Mouse (Mus musculus) c-Kit-positive CD71-positive TER-119-negative erythroid progenitor cells, embryonic 14.5 days (primary cell): ENCODE results near the gene Wfdc13.

ENCODE experiments used
- DNase-seq: peaks from one replicate; pipeline ENCODE4 v3.0.0-alpha.2; 2013; ENCODE audit warnings: low read depth

Gene Wfdc13

DNA sequence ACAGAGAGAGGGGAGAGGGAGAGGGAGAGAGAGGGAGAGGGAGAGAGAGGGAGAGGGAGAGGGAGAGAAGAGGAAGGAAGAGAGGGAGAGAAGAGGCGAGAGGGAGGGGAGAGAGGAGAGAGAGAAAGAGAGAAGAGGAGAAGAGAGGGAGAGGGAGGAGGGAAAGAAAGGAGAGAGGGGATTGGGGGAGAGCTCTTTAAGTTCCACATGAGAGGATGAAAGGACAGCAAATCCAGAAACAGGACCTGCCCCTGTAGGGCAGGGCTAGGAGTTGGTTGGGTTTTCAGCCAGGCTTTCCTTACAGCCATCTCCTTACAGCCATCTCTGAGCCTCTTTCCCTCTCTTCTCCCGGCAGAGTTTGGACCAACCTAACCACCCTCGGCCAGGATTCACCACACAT, at the start of gene Wfdc13:
Gene Wfdc13, plus strand, starts transcription at position 301 of the 400 bp plus-strand sequence.
- DNase-seq: no peak

DNA sequence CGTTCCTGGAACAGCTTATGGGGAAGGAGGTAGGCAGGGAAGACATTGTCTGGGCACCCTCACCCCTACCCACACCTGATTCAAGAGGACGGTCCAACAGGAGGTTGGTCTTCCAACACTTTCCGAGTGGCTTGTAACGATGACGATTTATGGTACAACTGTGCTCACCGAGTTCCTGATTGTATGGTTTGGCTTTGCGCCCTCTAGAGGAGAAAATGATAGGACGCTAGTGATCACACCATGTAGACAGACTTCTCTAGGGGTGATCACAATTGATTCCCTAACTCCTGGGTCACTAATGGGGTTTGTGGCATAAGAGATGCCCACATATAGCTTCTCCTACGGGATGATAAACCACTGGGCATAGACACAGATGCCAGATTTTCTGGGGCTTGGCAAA, 49.6 kb upstream of the Wfdc13 start:
- DNase-seq: no peak

DNA sequence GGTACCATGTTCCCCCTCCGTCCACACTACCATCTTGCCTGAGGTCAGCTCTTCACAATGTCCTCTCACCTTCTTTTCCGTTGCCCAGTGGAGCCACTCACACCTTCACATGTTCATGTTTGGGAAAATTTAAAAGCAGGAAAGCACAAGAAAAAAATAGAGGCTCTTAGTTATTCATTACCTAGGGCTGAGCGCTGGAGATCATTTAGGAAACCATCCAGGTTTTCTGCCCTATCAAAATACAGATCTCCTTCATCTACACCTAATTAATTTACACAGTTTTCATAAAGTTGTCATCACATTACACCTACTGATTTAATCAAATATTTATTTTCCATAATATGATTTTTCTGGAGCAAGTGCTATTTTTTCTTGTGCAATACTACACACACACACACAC, 46.2 kb upstream of the Wfdc13 start, which contains the start of gene Wfdc16:
Gene Wfdc16, minus strand, starts transcription at position 101 of the 400 bp plus-strand sequence.
- no peak for DNase-seq

DNA sequence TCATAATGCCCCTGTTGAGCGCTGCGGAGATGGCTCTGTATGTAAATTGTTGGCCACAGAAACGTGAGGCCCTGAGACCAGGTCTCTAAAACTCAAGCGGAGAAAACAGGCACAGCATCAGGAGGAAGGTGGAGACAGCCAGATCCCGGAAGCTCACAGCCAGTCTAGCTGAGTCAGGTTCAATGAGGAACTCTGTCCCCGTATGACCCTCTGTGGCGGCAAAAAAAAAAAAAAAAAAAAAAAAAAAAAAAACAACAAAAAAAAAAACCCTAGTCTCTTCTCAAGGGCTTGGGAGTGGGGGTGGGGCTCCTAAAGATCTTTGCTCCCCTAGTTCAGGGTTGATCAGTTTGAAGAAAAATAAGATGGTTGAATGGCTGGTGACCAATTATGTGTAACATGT, 43.8 kb upstream of the Wfdc13 start:
- no peak for DNase-seq

DNA sequence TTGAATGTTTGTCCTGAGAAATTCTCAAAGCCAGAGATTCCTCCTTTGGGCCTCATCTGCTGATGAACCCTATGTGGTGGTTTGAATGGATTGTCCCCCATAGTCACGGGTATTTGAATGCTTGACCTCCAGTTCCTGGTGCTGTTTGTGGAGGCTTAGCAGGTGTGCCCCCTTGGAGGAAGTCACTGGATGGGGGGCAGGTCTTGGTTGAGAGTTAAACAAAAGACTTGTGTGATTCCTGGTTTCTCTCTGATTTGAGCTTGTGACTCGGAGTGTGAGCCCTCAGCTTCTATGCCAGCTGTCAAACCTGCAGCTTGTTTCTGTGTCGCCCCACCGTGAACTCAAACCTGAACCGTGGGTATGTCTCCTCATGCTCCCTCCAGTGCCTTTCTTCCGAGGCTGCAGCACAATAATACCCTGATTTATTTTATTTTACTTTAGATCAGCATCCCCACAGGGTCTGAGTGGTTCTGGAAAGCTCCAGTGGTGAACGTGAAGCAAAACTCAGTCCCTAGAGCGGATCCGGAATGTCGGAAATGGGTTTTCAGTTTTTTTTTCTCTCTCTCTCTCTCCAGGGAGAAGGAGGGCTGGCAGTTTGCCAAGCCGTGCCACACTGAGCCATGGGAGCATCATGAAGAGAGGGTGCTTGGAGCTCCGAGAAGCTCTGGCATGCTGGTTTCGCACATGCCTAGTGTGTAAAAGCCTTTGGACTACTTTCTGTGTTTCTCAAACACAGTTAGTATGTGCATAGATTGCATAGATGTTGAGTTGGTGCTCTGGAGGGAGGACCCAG, 42.8 kb upstream of the Wfdc13 start:
- no peak for DNase-seq

DNA sequence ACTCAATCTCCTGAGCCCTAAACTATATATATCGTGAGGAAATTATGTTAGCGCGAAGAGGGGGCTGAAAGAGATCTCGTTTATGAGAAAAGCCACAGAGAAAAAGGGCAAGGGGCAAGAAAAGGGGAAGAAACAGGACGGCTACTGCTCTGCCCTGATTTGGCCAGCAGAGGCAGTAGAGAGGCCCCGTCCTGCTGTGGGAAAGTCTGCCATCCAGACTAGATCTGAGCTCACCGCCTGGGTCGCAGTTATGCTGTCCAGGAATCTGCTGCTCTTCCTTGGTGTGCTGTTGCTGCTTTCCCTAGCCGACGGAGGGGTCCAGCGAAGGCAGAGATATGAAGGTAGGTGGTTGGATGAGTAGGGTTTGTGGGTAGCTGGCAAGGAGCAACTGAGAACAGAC, 29.0 kb upstream of the Wfdc13 start, which contains the start of gene Wfdc10:
Gene Wfdc10, plus strand, starts transcription at position 189 of the 400 bp plus-strand sequence.
- DNase-seq: no peak

DNA sequence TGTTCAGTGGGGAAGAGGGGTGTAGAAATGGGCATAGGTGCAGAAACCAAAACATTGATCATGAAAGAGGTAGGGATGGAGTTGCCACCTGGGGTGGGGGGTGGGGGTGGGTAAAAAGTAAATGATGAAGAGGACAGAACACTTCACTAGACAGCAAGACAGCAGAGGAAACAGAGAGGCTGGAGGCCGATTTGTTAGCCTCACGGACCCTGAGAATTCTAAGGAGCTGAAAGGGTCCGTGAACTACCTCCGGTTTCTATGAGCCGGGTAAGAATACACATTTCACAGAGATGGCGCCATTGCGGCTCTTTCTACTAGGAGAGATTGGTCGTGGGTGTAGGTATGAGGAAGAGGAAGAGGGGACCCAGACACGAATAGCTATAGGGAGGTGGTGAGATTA, 28.4 kb upstream of the Wfdc13 start, which contains the start of gene Wfdc9:
Gene Wfdc9, minus strand, starts transcription at position 101 of the 400 bp plus-strand sequence.
- no peak for DNase-seq

DNA sequence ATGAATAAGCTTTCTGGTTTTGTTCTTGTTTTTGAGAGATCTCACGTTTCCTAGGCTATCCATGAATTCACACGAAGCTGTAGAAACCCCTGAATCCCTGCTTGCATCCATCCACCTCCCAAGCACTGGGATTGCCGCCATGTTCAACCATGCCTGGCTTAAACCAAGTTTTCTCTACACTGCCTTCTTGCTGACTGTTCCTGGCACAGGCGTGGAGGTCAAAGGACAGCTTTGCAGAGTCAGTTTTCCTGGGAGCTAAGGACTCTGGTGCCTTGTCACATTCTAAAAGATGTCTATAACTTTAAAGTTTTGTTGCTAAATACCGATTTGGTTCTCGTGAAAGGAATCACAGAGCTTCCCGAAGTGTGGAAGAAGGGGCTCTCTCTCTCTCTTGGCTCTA, 20.1 kb upstream of the Wfdc13 start:
- no peak for DNase-seq

DNA sequence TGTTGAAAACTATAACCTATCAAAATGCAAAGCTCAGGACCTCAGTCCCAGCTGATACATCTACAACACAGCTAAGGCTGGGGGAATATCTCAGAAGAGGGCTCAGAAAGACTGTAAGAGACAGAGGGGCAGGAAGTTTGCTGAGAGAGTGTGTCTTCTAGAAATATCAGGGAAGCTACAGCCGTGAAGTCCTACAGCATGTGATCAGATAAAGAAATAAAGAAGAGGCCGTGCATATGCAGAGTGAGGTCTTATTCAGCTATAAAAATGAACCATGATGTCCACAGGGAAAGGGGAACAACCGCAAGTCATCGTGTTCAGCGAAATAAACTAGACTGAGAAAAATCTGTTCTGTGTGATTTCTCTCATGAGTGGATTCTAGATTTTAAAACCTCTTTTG, 14.6 kb upstream of the Wfdc13 start:
- no peak for DNase-seq

DNA sequence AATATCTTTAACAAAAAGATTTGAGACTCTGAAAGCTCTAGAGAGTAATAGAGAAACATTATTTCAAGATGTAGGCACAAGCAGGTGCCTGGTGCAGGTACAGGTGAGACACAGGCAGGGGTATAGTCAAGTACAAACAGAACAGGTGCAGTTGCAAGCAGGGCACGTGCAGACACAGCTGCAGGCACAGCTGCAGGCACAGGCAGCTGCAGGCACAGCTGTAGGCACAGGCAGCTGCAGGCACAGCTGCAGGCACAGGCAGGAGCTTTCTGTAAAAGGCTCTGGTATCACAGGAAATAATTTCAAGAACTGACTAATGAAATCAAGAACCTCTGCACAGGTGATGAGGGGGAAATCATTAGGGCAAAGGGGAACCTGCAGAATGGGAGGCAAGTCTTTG, 14.0 kb upstream of the Wfdc13 start:
- no peak for DNase-seq

DNA sequence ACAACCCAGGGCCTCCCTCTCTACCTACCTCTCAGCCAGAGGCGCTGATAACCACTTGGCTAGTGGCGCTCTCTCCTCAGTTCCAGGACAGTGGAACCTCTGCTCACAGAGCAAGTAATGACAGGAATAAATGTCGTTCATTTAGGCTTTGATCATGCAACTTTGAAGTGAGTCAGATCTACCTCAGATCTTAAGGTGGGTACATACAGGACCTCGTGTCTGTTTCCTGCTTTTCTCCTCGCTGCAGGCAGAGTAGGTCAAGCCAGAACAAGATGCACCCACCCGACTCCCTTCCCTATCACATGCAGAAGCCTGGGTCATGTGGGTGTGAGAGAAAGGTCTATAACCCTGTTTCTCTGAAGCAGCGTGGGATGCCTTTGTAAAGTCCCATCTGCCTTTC, 10.9 kb upstream of the Wfdc13 start, which contains the start of gene Wfdc11:
Gene Wfdc11, minus strand, starts transcription at position 101 of the 400 bp plus-strand sequence.
- DNase-seq: no peak

DNA sequence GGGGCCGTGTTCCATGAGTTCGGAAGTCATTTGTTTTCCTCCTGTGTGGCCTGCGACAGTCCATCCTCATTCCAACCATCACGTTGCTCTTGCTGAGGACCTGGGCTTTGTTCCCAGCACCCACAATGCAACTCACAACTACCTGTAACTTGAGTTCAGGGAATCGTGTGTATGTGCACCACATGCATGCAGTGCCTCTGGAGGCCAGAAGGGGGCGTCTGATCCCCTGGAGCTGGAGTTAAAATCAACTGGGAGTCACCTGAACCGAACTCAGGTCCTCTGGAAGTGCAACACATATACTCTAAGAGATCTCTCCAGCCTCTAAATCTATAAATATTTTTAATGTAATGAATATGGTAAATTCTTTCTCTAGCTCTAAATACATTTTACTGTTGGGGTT, 8.8 kb upstream of the Wfdc13 start:
- no peak for DNase-seq

DNA sequence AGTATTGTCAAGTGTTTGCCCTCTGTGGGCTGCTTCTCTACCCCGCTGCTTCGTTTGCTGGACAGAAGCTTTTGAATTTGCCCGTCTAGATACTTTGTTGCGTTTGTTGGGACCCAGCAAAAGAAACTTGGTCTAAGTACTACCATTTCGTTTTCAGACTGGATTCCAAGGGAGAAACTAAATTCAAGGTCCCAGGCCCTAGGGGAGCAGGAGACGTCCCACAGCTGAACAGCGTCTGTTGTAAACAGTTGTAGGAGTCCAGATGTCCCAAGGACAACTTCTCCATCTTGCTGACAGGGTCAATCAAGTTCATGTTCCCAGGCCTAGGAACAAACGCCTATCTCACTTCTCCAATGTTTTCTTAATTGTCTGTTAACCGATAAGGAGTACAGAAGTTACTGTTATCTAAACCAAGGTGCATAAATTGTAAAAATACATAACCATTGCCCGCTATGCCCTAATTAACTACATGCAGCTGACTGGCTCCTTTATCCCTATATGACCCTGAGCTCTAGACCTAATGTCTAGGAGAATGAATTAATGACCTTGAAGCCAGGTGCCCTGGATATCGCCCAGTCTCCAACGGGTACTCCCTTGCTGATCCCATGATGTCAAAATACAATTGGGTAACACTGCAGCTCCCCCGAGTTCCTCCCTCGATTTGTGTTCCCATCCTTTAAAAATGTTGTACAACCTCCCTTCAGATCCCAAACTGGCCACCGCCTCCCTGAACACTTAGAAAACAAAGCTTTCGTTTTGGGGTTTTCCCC, 7.8 kb upstream of the Wfdc13 start:
- DNase-seq: no peak

DNA sequence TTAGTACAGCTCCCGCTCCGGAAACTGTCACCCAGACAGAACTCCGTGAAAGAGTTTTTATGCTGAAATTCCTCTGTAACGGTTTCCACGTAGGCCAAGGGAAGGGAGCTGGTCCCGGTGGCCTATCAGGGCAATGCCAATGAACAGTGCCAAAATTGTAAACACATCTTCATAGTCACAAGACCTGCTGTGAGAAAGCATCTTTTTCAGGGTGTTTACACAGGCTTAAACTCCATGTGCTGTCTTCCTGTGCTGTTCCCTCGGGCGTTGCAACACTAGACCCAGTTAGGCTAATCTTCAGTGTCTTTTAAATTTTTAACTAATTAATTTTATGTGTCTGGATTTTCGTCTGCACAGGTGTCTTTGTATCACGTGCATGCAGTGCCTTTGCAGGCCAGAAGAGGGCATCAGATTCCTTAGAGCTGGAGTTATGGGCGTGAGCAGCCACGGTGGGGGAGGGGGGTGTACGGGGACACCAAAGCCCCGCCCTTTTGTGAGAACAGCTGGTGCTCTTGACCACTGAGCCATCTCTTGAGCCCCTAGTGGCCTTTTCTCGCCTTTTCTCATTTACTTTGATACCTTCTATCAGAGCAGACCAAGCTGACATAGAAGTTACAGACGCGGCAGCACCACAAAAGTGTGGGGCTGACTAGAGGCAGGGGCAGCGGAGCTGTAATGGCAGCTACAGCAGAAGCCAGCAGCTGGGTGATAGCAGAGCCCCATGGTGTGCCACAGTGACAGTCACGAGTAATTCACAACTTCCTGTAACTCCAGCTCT, 5.9 kb upstream of the Wfdc13 start:
- peak; percentile 32 for DNase-seq

DNA sequence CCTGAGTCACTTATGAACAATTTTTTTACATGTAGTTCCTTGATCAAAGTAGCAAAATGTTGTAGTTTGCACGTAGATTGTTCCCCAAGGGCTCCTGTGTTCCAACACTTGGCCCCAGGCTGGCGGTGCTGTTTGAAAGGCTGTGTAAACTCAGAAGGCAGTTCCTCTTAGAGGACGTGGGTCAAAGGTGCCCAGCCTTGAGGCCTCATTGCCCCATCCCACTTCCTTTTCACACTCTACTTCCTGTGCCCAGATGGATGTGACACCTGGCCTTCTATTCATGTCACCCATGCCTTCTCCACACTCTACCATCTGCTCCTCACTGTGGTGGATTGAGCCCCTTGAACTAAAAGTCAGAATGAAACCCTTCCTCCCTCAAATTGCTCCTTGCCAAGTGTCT, 5.0 kb upstream of the Wfdc13 start:
- no peak for DNase-seq

DNA sequence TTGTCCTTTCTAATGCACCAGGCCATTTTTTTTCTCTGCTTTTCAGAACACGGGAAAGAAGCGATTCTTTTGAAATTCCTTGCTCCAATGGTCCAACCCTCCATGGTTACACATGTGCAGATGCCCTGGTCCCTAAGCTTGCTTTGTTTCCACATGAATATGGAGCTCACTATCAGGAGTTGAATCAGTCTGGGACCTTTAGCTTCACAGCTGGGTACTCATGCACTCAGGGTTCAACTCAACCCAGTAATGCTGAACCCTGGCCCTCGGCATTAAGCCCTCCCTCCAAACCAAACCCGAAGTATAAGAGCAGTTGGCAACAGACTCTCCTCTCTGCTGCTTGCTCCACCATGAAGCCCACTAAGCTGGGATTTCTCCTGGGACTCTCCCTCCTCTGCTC, 13.3 kb downstream of the Wfdc13 start, which contains the start of gene Spint4:
Gene Spint4, plus strand, starts transcription at position 301 of the 400 bp plus-strand sequence.
- no peak for DNase-seq

DNA sequence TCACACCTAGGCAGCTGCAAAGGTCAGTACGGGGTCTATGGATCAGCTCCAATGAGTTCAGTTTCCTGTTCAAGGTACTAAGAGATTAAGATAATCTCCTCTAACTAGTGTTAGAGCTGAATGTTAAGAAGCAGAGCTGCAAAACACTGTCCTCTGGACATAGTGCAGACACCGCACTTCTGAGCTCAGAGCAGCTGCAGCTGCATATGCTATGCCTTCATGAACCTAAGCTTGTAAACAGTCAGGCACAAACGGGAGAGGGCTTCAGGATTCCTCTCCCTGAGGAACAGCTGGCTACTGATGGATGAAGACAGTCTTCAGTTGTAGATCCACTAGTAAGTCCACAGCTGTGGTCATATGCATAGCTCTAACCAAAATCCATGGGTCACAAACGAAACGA, 16.1 kb downstream of the Wfdc13 start:
- no peak for DNase-seq

DNA sequence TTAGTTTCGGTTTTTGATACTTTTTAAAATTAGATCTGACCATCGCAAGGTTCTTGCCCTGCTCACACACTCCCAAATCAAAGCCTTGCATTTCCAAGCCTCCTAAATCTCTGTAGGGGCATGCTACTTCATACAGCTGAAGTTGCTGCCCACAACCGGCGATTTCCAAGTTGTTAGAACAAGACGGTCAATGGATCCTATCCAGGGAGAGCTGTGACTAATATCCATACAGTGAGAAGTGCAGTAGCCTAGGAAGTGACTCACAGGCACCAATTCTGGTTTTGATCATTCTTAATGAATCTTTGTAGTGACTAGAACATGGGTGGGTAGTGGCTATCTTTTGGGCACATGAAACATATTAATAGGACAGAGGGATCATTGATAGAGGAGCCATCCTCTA, 16.9 kb downstream of the Wfdc13 start:
- no peak for DNase-seq

DNA sequence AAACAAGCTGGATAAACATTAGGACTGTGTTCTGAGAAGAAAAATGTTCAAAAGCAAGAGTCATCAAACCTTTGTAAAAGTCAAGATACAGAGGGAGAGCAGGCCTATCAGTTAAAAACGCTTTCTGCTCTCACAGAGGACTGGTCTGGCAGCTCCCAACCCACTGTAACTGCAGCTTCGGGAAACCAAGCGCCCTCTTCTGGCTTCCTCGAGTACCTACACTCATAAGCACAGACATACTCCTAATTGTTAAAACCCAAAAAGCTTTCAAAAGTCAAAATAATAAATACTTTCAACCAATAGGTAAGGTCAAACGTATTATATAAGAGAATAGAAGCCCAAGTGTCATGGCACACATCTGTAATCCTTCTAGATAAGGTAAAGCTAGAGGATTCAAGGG, 19.3 kb downstream of the Wfdc13 start:
- DNase-seq: no peak

DNA sequence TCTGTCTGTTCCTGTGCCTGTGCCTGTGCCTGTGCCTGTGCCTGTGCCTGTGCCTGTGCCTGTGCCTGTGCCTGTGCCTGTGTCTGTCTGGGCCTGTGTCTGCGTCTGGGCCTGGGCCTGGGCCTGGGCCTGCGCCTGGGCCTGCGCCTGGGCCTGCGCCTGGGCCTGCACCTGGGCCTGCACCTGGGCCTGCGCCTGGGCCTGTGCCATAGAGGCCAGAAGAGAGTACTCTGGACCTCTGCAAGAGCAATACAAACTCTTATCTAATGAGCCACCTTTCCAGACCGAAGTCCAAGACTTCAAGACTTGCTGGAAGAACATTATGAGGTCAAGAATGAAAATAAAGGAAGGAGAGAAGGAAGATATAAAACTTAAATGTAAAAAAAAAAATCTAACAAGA, 20.4 kb downstream of the Wfdc13 start:
- DNase-seq: no peak

DNA sequence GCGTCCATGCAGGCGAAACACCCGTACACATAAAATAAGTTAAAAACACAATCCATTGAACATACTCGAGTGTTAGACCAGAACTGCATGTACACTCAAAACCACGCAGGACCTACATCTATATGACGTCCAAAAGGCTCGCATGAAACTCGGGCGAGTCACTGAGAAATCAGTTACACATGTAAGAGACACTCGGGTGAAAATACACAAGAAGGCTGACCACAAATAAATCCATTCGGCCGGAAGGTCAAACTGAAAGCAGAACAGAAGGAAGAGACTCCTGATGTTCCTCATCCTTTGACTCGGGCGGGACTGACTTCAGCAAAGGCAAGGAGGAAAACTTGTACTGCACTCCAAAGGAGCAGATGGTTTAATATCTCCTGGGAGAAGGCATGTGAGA, 21.1 kb downstream of the Wfdc13 start:
- DNase-seq: no peak

DNA sequence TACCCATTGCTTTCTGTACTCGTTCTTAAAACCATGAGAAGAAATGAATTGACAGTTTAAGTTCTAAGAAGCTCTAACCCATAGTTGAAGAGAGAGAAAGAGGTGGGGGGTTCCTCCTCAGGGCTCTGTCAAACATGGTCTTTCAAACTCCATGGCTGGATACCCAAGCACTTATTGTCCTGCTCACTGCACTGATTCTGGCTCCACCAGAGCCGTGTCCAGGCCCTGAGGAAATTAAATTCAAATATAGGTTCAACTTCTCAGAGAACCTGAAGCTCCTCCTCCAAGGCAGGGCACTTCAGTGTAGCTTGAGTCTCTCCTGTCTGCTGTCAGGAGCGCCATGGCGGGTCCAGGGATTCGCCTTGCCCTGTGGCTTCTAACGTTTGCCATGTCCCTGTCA, 30.1 kb downstream of the Wfdc13 start, which contains the start of gene Spint5:
Gene Spint5, plus strand, starts transcription at position 301 of the 400 bp plus-strand sequence.
- DNase-seq: no peak
